Mouse (Mus musculus): Measurements from ENCODE around the gene Nr4a1.

The Nr4a1 gene

DNA sequence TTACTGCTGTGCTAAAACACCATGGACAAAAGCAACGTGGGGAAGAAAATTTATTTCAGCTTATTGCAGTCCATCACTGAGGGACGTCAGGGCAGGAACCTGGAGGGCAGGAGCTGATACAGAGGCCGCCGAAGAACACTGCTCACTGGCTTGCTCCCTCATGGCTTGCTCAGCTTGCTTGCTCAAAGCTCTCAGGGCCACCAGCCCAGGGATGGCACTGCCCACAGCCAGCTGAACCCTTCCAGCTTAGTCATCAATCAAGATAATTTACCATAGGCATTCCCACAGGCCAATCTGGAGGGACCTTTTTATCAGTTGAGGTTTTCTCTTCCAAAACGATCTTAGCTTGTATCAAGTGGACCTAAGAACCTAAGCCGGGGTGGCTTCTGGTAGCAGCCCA is 57.9 kb downstream of the Nr4a1 start:
- no peak for DNase-seq (ENCODE audit: low spot score in 2 of 2)

- DNase-seq (ENCODE audit: low spot score in 2 of 2), result no peak
These were observed 61.3 kb downstream of the Nr4a1 start for GRCm38 (mm10) chr15:101315378-101315777.

GRCm38 (mm10) chr15:101315832-101316231 is 61.8 kb downstream of the Nr4a1 start:
- peak; percentile 84 to 87 for DNase-seq (ENCODE audit: low spot score in 2 of 2)

DNA sequence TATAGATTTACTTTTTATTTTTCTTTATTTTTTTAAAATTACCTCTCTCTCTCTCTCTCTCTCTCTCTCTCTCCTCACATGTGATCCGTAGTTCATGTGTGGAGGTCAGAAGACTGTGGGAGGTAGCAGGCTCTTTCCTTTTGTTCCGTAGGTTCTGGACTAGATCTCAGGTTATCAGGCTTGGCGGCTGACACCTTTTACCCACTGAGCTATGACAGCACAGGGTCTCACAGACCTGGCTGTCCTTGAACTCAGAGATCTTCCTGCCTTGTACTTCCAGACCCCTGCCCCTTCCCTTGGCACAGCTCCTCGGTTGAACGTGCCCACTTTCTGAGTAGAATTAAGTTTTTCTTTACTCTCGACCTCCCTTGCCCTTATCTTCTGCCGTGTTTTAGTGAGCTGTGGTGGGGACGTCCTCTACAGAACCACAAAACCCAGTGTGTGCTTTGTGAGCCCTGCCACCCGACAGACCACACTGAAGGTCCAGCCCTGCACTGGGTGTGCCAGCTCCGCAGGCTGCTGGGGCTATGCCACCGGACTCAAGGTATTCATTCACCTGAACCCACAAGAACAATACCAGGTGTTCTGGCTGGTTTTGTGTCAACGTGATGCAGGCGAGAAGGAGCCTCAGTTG is 62.3 kb downstream of the Nr4a1 start:
- DNase-seq (ENCODE audit: low spot score in 2 of 2), result no peak

GRCm38 (mm10) chr15:101316913-101317813 is 63.1 kb downstream of the Nr4a1 start:
- no peak for DNase-seq (ENCODE audit: low spot score in 2 of 2)

DNA sequence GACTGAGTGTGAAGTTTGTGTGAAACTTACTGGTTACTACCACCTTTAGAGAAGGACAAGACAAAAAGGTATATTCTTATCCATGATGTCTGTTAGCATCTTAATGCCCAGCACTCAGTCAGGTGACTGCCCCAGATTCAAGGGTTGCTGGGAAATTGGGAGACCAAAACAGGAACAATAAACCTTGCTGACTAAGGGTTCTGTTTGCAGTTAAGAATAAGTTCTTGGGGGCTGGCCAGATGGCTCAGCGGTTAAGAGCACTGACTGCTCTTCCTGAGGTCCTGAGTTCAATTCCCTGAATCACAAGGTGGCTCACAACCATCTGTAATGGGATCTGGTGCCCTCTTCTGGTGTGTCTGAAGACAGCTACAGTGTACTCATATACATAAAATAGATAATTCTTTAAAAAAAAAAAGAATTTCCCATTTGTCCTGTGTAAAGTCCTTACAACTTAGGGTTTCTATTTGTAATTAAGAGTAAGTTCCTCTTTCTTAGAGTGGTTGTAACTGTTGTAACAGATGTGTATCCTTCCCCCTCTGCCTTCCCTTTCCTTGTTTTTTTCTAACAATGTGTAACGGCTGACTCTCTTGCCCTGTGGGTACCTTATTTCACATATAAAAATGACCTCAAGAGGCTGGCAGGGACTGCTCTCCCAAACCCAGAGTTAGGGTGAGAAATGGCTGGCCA is 63.9 kb downstream of the Nr4a1 start:
- no peak for DNase-seq (ENCODE audit: low spot score in 2 of 2)

DNA sequence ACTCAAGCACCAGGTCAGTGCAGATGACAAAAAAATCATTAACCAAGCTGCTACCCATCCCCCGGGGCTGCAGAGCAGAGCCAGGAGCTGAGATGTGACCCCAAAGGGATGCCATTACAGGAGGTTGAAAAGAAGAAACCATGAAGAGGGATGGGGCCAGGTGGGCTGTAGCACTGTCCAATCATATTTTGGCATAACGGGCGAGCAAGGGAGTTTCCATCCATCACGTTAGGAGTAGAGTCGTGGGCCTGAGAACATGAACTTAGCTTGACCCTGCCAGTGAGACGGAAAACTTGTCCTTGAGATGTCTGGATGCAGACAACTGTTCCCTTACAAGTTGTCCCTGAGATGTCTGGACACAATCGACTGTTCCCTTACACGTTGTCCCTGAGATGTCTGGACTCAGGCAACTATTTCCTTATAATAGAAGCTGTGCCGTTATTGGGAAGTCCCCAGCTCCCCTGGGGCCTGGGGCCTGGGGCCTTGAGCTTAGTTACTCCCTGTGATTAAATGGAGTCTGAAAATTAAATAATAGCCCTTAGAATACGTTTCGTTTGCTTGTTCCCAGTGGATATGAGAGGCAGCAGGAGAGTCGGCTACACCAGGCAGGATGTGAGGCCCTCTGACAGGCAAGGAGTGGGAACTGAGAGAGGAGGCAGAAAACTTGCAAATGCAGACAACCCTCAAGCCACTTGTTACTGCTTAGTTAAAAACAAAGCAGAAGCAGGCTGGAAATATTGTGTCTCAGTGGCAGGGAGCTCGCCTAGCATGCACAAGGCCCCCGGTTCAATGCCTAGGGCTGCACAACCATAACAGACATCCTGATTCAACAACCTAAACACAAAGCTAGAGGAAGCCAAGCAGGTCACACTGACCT is 65.1 kb downstream of the Nr4a1 start:
- peak in 1 of 2 experiments; percentile 40 for DNase-seq (ENCODE audit: low spot score in 2 of 2)

DNA sequence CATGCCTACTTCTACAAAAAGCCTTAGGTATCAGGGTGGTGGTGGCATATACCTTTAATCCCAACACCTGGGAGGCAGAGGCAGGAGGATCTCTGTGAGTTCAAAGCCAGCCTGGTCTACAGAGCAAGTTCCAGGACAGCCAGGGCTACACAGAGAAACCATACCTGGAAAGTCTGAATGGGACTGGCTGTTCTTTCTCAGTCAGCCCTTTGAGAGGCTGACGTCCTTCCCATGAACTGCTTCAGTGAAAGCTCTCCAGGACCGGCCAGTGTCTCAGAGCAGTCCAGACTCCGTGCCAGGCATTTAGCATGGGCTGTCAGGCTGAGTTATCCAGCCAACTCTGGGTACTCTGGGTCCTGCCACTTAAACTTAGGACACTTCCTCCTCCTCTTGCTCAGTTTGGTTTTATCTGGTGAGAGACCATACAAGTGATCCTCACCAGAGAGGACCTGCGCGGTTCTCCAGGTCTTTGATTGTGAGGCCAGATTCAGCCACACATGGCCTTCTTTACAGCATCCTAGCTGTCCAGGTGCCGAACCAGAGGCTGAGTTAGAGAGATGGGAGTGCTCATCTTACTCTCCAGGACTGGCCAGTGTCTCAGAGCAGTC is 66.0 kb downstream of the Nr4a1 start:
- no peak for DNase-seq (ENCODE audit: low spot score in 2 of 2)

- DNase-seq (ENCODE audit: low spot score in 2 of 2), result no peak
These were observed 66.6 kb downstream of the Nr4a1 start for GRCm38 (mm10) chr15:101320618-101321041.

DNA sequence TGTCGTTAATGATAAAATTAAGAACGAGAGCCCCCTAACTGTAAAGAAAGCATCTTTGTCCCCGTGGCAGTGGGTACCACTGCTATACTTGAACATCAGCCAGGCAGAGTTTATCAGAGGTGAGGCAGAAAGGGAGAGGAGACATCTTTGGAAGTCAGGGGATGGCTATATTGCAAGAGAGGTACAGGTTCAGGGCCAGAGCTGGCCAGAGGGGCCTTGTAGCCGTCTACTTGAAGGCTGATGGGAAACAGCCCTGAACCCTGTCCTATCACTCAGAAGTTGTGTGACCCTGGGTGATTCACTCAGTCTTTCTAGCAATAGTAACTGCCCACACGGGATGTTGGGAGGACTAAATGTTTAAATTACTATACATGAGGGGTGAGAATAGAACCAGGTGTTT is 67.1 kb downstream of the Nr4a1 start:
- DNase-seq (ENCODE audit: low spot score in 2 of 2), result no peak

DNA sequence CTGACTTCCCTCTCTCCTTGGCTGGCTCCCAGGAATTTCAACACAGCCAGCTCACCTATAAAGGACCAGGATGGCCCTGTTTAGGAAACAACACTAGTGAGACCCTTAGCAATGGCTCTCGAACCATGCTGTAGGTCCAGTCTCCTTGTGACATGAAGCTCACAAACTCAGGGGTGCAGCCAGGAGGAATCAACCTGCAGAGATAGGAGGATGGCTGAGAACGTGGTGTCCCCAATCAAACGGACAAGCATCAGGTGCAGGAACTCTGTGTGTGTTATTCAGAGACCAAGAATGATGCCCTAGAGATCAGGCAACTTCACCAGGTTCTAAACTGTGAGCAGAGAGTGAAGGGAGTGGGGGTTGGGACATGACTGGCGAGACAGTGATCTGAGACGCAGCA is 68.0 kb downstream of the Nr4a1 start:
- DNase-seq (ENCODE audit: low spot score in 2 of 2), result no peak

DNA sequence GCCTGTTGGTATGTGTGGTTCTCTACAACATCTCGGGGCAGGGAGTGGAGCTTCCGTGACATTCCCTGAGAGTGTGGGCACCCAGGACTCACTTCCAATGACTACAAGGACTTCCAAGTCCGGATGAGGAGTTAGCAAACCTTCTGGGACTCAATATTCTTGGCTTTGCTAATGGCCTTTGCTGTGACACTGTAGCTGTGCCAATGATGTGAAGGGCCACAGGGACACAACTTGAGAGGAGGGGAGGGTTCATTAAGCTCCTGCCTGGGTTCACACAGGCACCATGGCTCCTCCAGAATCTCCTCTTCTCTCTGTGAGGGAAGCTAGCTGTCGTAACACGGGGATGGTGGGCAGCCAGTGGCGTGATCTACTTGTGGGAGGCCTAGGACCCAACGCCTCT is 68.6 kb downstream of the Nr4a1 start:
- no peak for DNase-seq (ENCODE audit: low spot score in 2 of 2)

DNA sequence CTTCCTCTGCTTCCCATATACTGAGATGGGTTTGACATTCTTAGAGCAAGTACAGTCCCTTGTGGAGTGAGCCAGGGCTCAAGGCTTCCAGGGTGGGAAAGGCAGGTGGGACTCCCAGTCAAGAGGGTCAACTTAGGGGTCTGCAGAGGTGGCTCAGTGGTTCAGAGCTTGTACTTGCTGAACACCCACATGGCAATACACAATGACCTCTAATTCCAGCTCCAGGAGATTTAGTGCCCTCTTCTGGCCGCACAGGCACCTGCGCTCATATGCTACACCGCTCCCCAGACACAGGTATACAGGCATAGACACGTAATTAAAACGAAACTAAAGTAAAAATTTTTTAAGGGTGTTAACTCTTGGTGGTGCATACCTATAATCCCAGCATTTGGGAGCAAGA is 69.4 kb downstream of the Nr4a1 start:
- DNase-seq (ENCODE audit: low spot score in 2 of 2), result no peak

All from spleen, postnatal 36 days (tissue).